Mouse (Mus musculus) liver, embryonic 11.5 days (tissue): Measurements from ENCODE around the gene H2afy. TPM values are rescaled to one million over a fixed set of nuclear protein-coding genes. Genes with fewer than 3 reads are reported as not detected.

Source experiments
- ATAC-seq: fragments of 200-750 bp; cut with Nextera tagmentation; replicated peaks from 2 replicates; pipeline ENCODE4 v1.8.0; 2017; ENCODE audit warnings: moderate number of reproducible peaks, mild to moderate bottlenecking, moderate TSS enrichment, moderate library complexity; ENCODE audit not compliant: low FRiP score
- DNase-seq: peaks from one replicate; pipeline ENCODE4 v3.0.0-alpha.2; 2017; ENCODE audit warnings: low spot score
- H3K27ac ChIP-seq: fragments of 300-500 bp; sonication (generic); 2 replicates; pipeline ENCODE4 v1.5.1; 2014; ENCODE audit warnings: mild to moderate bottlenecking, low read depth, low read length, control low read depth
- H3K27me3 ChIP-seq: fragments of 300-500 bp; sonication (generic); replicated peaks from 2 replicates; pipeline ENCODE4 v1.6.1; 2014; ENCODE audit warnings: low read length, mixed read lengths; ENCODE audit not compliant: control insufficient read depth, insufficient read depth
- H3K36me3 ChIP-seq: fragments of 300-500 bp; sonication (generic); 2 replicates; pipeline ENCODE4 v1.6.1; 2014; ENCODE audit warnings: mild to moderate bottlenecking, low read length, moderate library complexity, mixed read lengths; ENCODE audit not compliant: control insufficient read depth, insufficient read depth
- H3K4me1 ChIP-seq: fragments of 300-500 bp; sonication (generic); replicated peaks from 2 replicates; pipeline ENCODE4 v1.6.1; 2014; ENCODE audit warnings: low read length, mixed read lengths; ENCODE audit not compliant: control insufficient read depth, insufficient read depth
- H3K4me2 ChIP-seq: fragments of 300-500 bp; sonication (generic); 2 replicates; pipeline ENCODE4 v1.6.1; 2014; ENCODE audit warnings: mild to moderate bottlenecking, control low read depth, moderate library complexity
- H3K4me3 ChIP-seq: fragments of 300-500 bp; sonication (generic); 2 replicates; pipeline ENCODE4 v1.5.1; 2014; ENCODE audit warnings: low read depth, low read length, control low read depth
- H3K9ac ChIP-seq: fragments of 300-500 bp; sonication (generic); 2 replicates; pipeline ENCODE4 v1.6.1; 2014; ENCODE audit warnings: low read depth, low read length, control low read depth
- H3K9me3 ChIP-seq: fragments of 300-500 bp; sonication (generic); 2 replicates; pipeline ENCODE4 v1.6.1; 2016; ENCODE audit warnings: low read length, inconsistent platforms, mixed read lengths; ENCODE audit not compliant: control insufficient read depth
- WGBS: fragments of 180-500 bp; shearing (Covaris S2); extraction: QIAGEN DNeasy Blood & Tissue Kit; methylation state at CpG from one replicate; pipeline ENCODE4 v1.1.7; 2014; 5-methylcytosine and 5-hydroxymethylcytosine counted together
- polyA plus RNA-seq: library from polyadenylated mRNA; unstranded; fragments of >200 nt; fragmentation: Nextera tagmentation; extraction: Ambion mirVana; gene quantifications from 2 replicates; pipeline ENCODE4 v1.2.1, GENCODE M21; 2014

Gene H2afy
- polyA plus RNA-seq, 1 experiment from 2014 or later = 233 TPM

GRCm38 (mm10) chr13:56078724-56079262, 57.4 kb downstream of the H2afy start:
- 78% methylated on average over 17 of the region's 17 CpGs for WGBS
- H3K36me3 ChIP-seq = peaks cover 49% of the 10 kb centered on the region
- DNase-seq = no peak

GRCm38 (mm10) chr13:56075930-56076329, 60.2 kb downstream of the H2afy start:
- ATAC-seq = no peak
- H3K4me1 ChIP-seq = no peaks in the 10 kb centered on the region
- peaks cover 35% of the 10 kb centered on the region for H3K36me3 ChIP-seq
- no peak overlapping the region for H3K9ac ChIP-seq
- no peaks in the 10 kb centered on the region for H3K27me3 ChIP-seq
- H3K4me3 ChIP-seq = no peak overlapping the region
- no peaks in the 10 kb centered on the region for H3K9me3 ChIP-seq
- 90% methylated on average over 8 of the region's 8 CpGs for WGBS
- H3K27ac ChIP-seq = no peak overlapping the region
- DNase-seq = no peak
- H3K4me2 ChIP-seq = no peak overlapping the region

More at GRCm38 (mm10) chr13:56078724-56079262, 57.4 kb downstream of the H2afy start:
- Histone ChIP-seq H3K9ac (no peak overlapping the region), H3K27ac (no peak overlapping the region), H3K4me3 (no peak overlapping the region), H3K4me2 (no peak overlapping the region), H3K27me3 (no peaks in the 10 kb centered on the region), H3K9me3 (no peaks in the 10 kb centered on the region), H3K4me1 (no peaks in the 10 kb centered on the region)
- no peak for ATAC-seq

GRCm38 (mm10) chr13:56073186-56073585, 63.0 kb downstream of the H2afy start:
- H3K4me3 ChIP-seq = no peak overlapping the region
- H3K4me1 ChIP-seq = no peaks in the 10 kb centered on the region
- H3K27ac ChIP-seq = no peak overlapping the region
- ATAC-seq (no peak), DNase-seq (no peak)
- H3K9ac ChIP-seq = no peak overlapping the region
- no peak overlapping the region for H3K4me2 ChIP-seq
- peaks cover 25% of the 10 kb centered on the region; the same call in 1 of the 2 replicates for H3K36me3 ChIP-seq
- 85% methylated on average over 5 of the region's 5 CpGs for WGBS
- H3K9me3 ChIP-seq = no peaks in the 10 kb centered on the region
- no peaks in the 10 kb centered on the region for H3K27me3 ChIP-seq

- no peak overlapping the region for H3K4me2 ChIP-seq
- no peak overlapping the region for H3K9ac ChIP-seq
- H3K27me3 ChIP-seq = no peaks in the 10 kb centered on the region
- no peaks in the 10 kb centered on the region for H3K4me1 ChIP-seq
- WGBS = 55% methylated on average over 4 of the region's 4 CpGs
- no peaks in the 10 kb centered on the region for H3K9me3 ChIP-seq
- H3K4me3 ChIP-seq = no peak overlapping the region
- H3K27ac ChIP-seq = no peak overlapping the region
- ATAC-seq (no peak), DNase-seq (no peak)
- H3K36me3 ChIP-seq = peaks cover 19% of the 10 kb centered on the region; the same call in 1 of the 2 replicates
Measured at GRCm38 (mm10) chr13:56072268-56072607, 63.9 kb downstream of the H2afy start.

GRCm38 (mm10) chr13:56071586-56072267, 64.4 kb downstream of the H2afy start:
- 83% methylated on average over 16 of the region's 16 CpGs for WGBS
- no peak for DNase-seq
- H3K4me1 ChIP-seq = no peaks in the 10 kb centered on the region

GRCm38 (mm10) chr13:56069643-56070042, 66.5 kb downstream of the H2afy start:
- H3K9me3 ChIP-seq = no peaks in the 10 kb centered on the region
- DNase-seq (no peak), ATAC-seq (no peak)
- no peaks in the 10 kb centered on the region for H3K4me1 ChIP-seq
- H3K9ac ChIP-seq = no peak overlapping the region
- H3K27ac ChIP-seq = no peak overlapping the region
- H3K4me2 ChIP-seq = no peak overlapping the region
- no peak overlapping the region for H3K4me3 ChIP-seq
- WGBS = 77% methylated on average over 6 of the region's 6 CpGs
- peaks cover 9% of the 10 kb centered on the region; the same call in 1 of the 2 replicates for H3K36me3 ChIP-seq
- no peaks in the 10 kb centered on the region; the same call in 1 of the 2 replicates for H3K27me3 ChIP-seq

More at GRCm38 (mm10) chr13:56071586-56072267, 64.4 kb downstream of the H2afy start:
- Histone ChIP-seq H3K4me3 (no peak overlapping the region), H3K36me3 (peaks cover 17% of the 10 kb centered on the region; the same call in 1 of the 2 replicates), H3K4me2 (no peak overlapping the region), H3K9me3 (no peaks in the 10 kb centered on the region), H3K9ac (no peak overlapping the region), H3K27ac (no peak overlapping the region), H3K27me3 (no peaks in the 10 kb centered on the region)
- no peak for ATAC-seq

GRCm38 (mm10) chr13:56068517-56068916, 67.6 kb downstream of the H2afy start:
- no peaks in the 10 kb centered on the region; the same call in 1 of the 2 replicates for H3K27me3 ChIP-seq
- DNase-seq (no peak), ATAC-seq (no peak)
- H3K36me3 ChIP-seq = peaks cover 6% of the 10 kb centered on the region; the same call in 1 of the 2 replicates
- H3K4me2 ChIP-seq = no peak overlapping the region
- H3K27ac ChIP-seq = no peak overlapping the region
- no peaks in the 10 kb centered on the region for H3K9me3 ChIP-seq
- WGBS = 65% methylated on average over 4 of the region's 4 CpGs
- no peaks in the 10 kb centered on the region for H3K4me1 ChIP-seq
- H3K9ac ChIP-seq = no peak overlapping the region
- no peak overlapping the region for H3K4me3 ChIP-seq

- 98% methylated on average over 2 of the region's 2 CpGs for WGBS
- no peaks in the 10 kb centered on the region; the same call in 1 of the 2 replicates for H3K27me3 ChIP-seq
- no peak overlapping the region for H3K4me3 ChIP-seq
- H3K27ac ChIP-seq = no peak overlapping the region
- H3K36me3 ChIP-seq = 0 out of 2 replicates have a peak, but pooled peaks cover under 1% of the 10 kb centered on the region
- H3K4me1 ChIP-seq = no peaks in the 10 kb centered on the region
- no peak for DNase-seq
- no peaks in the 10 kb centered on the region for H3K9me3 ChIP-seq
- no peak for ATAC-seq
- no peak overlapping the region for H3K4me2 ChIP-seq
- H3K9ac ChIP-seq = no peak overlapping the region
Measured at GRCm38 (mm10) chr13:56066904-56067303, 69.3 kb downstream of the H2afy start.

- Histone ChIP-seq H3K4me3 (no peak overlapping the region), H3K4me1 (no peaks in the 10 kb centered on the region), H3K27ac (no peak overlapping the region), H3K27me3 (no peaks in the 10 kb centered on the region; the same call in 1 of the 2 replicates), H3K36me3 (no peaks in the 10 kb centered on the region), H3K9ac (no peak overlapping the region), H3K9me3 (no peaks in the 10 kb centered on the region), H3K4me2 (no peak overlapping the region)
- no peak for DNase-seq
- WGBS = 86% methylated on average over 21 of the region's 21 CpGs
- no peak for ATAC-seq
Measured at GRCm38 (mm10) chr13:56066152-56066551, 70.0 kb downstream of the H2afy start.
